Mouse (Mus musculus) G1E (cell line): ENCODE data around the gene Il18bp. TPM values are rescaled to one million over a fixed set of nuclear protein-coding genes. Genes with fewer than 3 reads are reported as not detected.
"Not testable (repeated sequence)": the region's sequence is repeated elsewhere in the genome, so short reads cannot be mapped to it uniquely, and the experiment has no call there.

Experiments used
- ATAC-seq: 2 replicates; pipeline ENCODE4 v1.8.0; 2016; ENCODE audit warnings: mild to moderate bottlenecking; ENCODE audit not compliant: insufficient number of reproducible peaks, poor library complexity, low FRiP score, severe bottlenecking; ENCODE audit errors: extremely low read depth
- DNase-seq: peaks from one replicate; pipeline ENCODE4 v3.0.0; 2012; ENCODE audit warnings: low spot score
- H3K27me3 ChIP-seq: 2 replicates; pipeline ENCODE4 v1.6.1; 2012; ENCODE audit warnings: mild to moderate bottlenecking, low read length, inconsistent platforms; ENCODE audit not compliant: insufficient read depth
- H3K36me3 ChIP-seq: replicated peaks from 2 replicates; pipeline ENCODE3; 2012; ENCODE audit warnings: mild to moderate bottlenecking, inconsistent platforms
- H3K4me1 ChIP-seq: 2 replicates; pipeline ENCODE4 v1.6.1; 2012; ENCODE audit warnings: low read depth, low read length, inconsistent platforms, mixed read lengths; ENCODE audit not compliant: insufficient read depth
- H3K4me3 ChIP-seq: 2 replicates; pipeline ENCODE4 v1.5.1; 2012; ENCODE audit warnings: low read depth, mild to moderate bottlenecking, inconsistent platforms, low read length, moderate library complexity, mixed read lengths
- H3K9me3 ChIP-seq: replicated peaks from 2 replicates; pipeline ENCODE4 v1.6.1; 2012; ENCODE audit warnings: inconsistent platforms
- CTCF ChIP-seq: IDR thresholded peaks from 2 replicates; pipeline ENCODE4 v1.5.1; 2012; ENCODE audit warnings: low read depth, low read length, inconsistent platforms, mixed read lengths
- GATA1 ChIP-seq: IDR thresholded peaks from 2 replicates; pipeline ENCODE4 v1.6.1; 2012; ENCODE audit warnings: borderline replicate concordance, low read length, inconsistent platforms, mixed read lengths
- GATA2 ChIP-seq: IDR thresholded peaks from 2 replicates; pipeline ENCODE4 v1.6.1; 2012; ENCODE audit warnings: low read depth, low read length, inconsistent platforms, borderline replicate concordance
- POLR2AphosphoS5 ChIP-seq: IDR thresholded peaks from 2 replicates; pipeline ENCODE4 v1.6.1; 2012; ENCODE audit warnings: low read depth, low read length, inconsistent platforms; ENCODE audit not compliant: insufficient replicate concordance
- TAL1 ChIP-seq: conservative IDR thresholded peaks from 2 replicates; pipeline ENCODE4 v1.6.1; 2012; ENCODE audit warnings: low read depth, low read length, inconsistent platforms, mixed read lengths
- polyA plus RNA-seq: library from polyadenylated mRNA; stranded (reverse); fragments of >175 nt; gene quantifications from 2 replicates; pipeline ENCODE4 v1.2.3, GENCODE M21; 2012
- total RNA-seq, 2 experiments: library from RNA; stranded (forward) in 1 of 2; stranded (reverse) in 1 of 2; fragments of 200-1000 nt in 1 of 2; fragments of >200 nt in 1 of 2; fragmentation: Nextera tagmentation in 1 of 2; gene quantifications; 2 replicates each; pipeline ENCODE4 v1.2.3; 2014 to 2017

Il18bp gene
- total and polyA plus RNA-seq, 3 experiments = 1.8 to 4.2 (median 2.7) TPM

DNA sequence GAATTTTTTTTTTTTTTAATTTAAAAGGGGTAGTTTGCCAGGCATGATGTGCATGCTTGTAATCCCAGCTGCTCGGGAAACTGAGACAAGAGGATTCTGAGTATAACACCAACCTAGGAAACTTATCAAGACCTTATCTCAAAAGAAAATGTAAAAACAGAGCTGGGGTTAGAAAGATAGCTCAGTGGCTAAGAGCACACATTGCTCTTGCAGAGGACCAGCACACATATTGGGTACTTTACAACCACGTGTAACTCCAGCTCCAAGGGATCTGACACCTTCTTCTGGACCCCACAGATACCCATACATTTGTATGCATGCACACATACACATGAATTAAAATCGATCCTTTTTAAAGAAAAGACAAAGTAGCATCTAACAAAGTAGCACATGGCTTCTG is 42.9 kb upstream of the Il18bp start:
- ATAC-seq (no peak), DNase-seq (no peak)
- TF ChIP-seq TAL1 = no peak
- TF ChIP-seq POLR2AphosphoS5 = no peak
- TF ChIP-seq CTCF = no peak
- TF ChIP-seq GATA1 = no peak
- no peak for TF ChIP-seq GATA2
- Histone ChIP-seq H3K4me3 (no peak overlapping the region), H3K36me3 (peaks cover 33% of the 10 kb centered on the region), H3K27me3 (no peaks in the 10 kb centered on the region), H3K9me3 (no peaks in the 10 kb centered on the region), H3K4me1 (peaks cover 21% of the 10 kb centered on the region)

DNA sequence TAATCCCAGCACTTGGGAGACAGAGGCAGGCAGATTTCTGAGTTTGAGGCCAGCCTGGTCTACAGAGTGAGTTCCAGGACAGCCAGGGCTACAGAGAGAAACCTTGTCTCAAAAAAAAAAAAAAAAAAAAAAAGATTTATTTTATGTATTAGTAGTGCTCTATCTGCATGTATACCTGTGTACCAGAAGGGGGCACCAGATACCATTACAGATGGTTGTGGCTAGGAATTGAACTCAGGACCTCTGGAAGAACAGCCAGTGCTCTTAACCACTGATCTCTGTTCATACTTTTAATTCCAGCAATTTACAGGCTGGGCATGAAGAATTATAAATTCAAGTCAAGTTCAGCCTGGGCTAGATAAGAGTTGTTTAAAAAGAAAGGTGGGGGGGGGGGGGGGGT is 30.0 kb upstream of the Il18bp start:
- H3K4me1 ChIP-seq, DNase-seq, H3K4me3 ChIP-seq, ATAC-seq, H3K9me3 ChIP-seq, H3K27me3 ChIP-seq: not testable (repeated sequence)
- H3K36me3 ChIP-seq = peaks cover 32% of the 10 kb centered on the region

DNA sequence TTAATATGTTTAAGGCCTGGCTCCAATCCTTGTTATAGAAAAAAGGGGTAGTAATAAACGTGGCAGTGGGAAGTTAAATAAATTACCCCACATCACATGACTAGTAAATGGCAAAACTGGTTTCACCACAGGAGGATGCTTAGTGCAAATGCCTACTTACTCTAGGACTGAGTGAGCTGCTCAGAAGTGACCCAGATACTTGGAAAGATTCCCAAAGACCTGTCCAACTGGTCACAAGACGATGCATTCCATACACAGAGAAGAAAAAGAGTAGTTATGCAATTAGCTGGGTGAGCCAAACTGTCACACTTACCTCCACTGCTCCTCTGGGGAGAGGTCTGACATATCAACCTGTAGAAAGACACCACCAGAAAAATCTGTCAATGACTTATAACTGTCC is 23.8 kb upstream of the Il18bp start:
- ATAC-seq = no peak
- Histone ChIP-seq H3K9me3 (0 out of 2 replicates have a peak, but pooled peaks cover 2% of the 10 kb centered on the region), H3K4me3 (no peak overlapping the region), H3K4me1 (no peaks in the 10 kb centered on the region), H3K27me3 (no peaks in the 10 kb centered on the region), H3K36me3 (peaks cover 61% of the 10 kb centered on the region)
- DNase-seq = no peak
- no peak for TF ChIP-seq TAL1
- no peak for TF ChIP-seq GATA1
- no peak for TF ChIP-seq POLR2AphosphoS5
- no peak for TF ChIP-seq CTCF
- TF ChIP-seq GATA2 = no peak

DNA sequence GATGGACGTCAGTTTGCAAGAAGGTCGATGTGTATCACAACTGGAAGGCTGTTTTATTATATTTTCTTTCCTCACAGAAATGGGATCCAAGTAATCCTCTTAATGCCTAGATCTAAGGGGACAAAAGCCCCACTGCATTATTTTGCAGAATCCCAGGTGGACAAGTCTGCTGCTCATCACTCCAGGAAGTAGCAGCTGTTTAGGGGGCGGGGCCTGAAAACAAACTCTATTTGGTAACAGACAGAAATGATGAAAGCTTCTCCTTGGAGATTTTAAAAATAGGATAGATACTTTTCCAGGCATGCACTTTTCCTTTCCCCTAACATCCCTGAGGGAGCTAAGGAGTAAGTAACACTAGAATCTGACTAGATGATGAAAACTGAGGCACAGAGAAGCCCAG is 18.8 kb upstream of the Il18bp start:
- ATAC-seq = no peak
- Histone ChIP-seq H3K27me3 (no peaks in the 10 kb centered on the region), H3K4me1 (no peaks in the 10 kb centered on the region), H3K9me3 (0 out of 2 replicates have a peak, but pooled peaks cover 2% of the 10 kb centered on the region), H3K36me3 (peaks cover 91% of the 10 kb centered on the region), H3K4me3 (no peak overlapping the region)
- TF ChIP-seq GATA2 (no peak), CTCF (no peak), GATA1 (no peak), TAL1 (no peak), POLR2AphosphoS5 (no peak)
- DNase-seq = no peak

DNA sequence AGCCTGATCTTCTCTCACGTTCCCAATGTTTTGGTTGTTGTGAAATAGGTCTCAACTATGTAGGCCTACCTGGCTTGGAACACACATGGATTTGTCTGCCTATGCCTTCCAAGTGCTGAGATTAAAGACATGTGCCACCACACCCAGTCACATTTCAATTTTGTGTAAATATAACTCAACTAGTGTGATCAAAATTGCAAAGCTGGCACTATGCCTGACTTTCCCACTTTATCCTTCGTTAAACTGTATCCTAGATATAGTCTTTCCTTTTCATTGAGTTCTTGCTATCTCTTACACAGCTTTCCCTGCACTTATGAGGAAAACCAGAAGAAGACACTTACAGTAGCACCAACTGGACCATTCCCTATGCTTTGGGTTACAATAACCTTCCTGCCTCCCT is 17.0 kb upstream of the Il18bp start:
- Histone ChIP-seq H3K9me3 (0 out of 2 replicates have a peak, but pooled peaks cover 2% of the 10 kb centered on the region), H3K36me3 (peaks cover 97% of the 10 kb centered on the region), H3K27me3 (no peaks in the 10 kb centered on the region), H3K4me1 (no peaks in the 10 kb centered on the region), H3K4me3 (no peak overlapping the region)
- TF ChIP-seq CTCF = no peak
- TF ChIP-seq TAL1 = no peak
- TF ChIP-seq GATA2 = no peak
- TF ChIP-seq POLR2AphosphoS5 = no peak
- TF ChIP-seq GATA1 = no peak
- ATAC-seq = no peak
- no peak for DNase-seq

DNA sequence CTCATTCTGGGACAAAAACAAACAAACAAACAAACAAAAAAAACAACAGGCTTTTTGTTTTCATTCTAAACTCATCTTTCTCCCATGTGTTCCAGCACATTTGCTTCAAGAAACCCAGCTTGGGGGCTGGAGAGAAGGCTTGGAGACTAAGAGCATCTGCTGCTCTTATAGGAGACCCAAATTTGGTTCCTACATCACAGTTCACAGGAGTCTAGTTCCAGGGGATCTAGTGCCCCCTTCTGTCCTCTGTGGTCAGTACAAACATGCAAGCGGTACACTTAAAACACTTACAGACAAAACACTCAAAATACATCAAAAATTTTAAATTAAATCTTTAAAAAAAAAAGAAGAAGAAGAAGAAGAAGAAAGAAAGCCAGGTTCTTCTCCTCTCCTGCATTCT is 16.4 kb upstream of the Il18bp start:
- Histone ChIP-seq H3K4me3 (no peak overlapping the region), H3K4me1 (no peaks in the 10 kb centered on the region), H3K36me3 (peaks cover 95% of the 10 kb centered on the region), H3K9me3 (0 out of 2 replicates have a peak, but pooled peaks cover 2% of the 10 kb centered on the region), H3K27me3 (no peaks in the 10 kb centered on the region)
- ATAC-seq = no peak
- no peak for DNase-seq
- TF ChIP-seq POLR2AphosphoS5 = no peak
- TF ChIP-seq TAL1 = no peak
- no peak for TF ChIP-seq CTCF
- TF ChIP-seq GATA1 = no peak
- TF ChIP-seq GATA2 = no peak
